In the genomic region with DNA sequence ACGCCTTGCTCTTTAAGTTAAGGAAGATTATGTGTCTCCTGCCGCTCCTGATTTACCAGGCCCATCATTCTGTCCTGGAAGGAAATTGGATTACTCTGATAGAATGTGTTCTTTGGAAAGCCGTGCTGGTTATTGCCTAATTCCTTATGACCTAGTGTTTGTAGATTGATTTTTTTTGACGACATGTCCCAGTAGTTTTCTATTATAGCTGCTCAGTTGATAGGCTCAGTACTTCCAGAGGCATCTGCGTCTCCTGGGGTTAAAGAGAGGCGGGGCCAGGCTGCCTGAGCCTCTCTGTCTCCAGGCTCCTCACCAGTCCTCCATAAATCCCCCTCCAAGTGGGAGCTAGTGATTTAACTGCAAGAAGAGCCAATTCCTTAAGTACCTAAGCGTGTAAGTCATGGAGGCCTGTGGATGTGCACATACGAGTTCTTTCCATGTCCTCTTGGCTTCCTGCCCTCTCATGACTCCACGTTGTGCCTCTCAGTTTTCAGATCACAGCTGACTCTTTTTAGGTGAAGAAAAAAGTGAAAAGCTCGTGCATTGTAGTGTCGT, we compare ENCODE assay signal across 33 mouse cellular contexts. TPM values are rescaled to one million over a fixed set of nuclear protein-coding genes. Genes with fewer than 3 reads are reported as not detected.
DNase-seq lines count a peak whose midpoint lies in the region; ATAC-seq and TF ChIP-seq lines count a peak whose summit lies in the region.
"Had no signal": no experiment of that assay in that cellular context is flagged by ENCODE, and none has a peak within 500 bp of the region (broad histone marks: within the 10 kb centered on the region; RNA-seq: fewer than 3 reads in every experiment).

No protein-coding gene starts in this region.

- no peak overlapping the region for H3K27ac ChIP-seq in lung, postnatal 0 days (ENCODE audit: low read length)
- H3K27ac ChIP-seq in limb, embryonic 14.5 days (replicated peaks; ENCODE audit: low read depth, low read length): no peak overlapping the region
- H3K27ac ChIP-seq in midbrain, embryonic 15.5 days: no peak overlapping the region
- H3K27ac ChIP-seq: forebrain, embryonic 13.5 days; hindbrain, embryonic 14.5 days; limb, embryonic 12.5 days; liver, embryonic 15.5 days; lung, embryonic 15.5 days; midbrain, embryonic 12.5 days; neural tube, embryonic 15.5 days; stomach, embryonic 15.5 days had no signal

- no peak for TF ChIP-seq EP300 in lung, postnatal 0 days (IDR thresholded peaks at IDR 0.05)

- 0 out of 2 replicates have a peak, but pooled peaks have one; percentile 8 for ATAC-seq in lung, postnatal 0 days
- ATAC-seq in limb, embryonic 14.5 days (ENCODE audit: low FRiP score, low read depth): peak; percentile 48; the same call in 1 of the 2 replicates
- no peak for ATAC-seq in midbrain, embryonic 15.5 days (replicated peaks)
- ATAC-seq: activated CD4-positive, CD25-positive, alpha-beta regulatory T cell, adult 4 months; CD4-positive, CD25-positive, alpha-beta regulatory T cell, adult 4 months; forebrain, embryonic 13.5 days had no signal

- H3K36me3 ChIP-seq in lung, postnatal 0 days (ENCODE audit: insufficient read depth, low read length): no peaks in the 10 kb centered on the region
- H3K36me3 ChIP-seq in limb, embryonic 14.5 days (ENCODE audit: control insufficient read depth, insufficient read depth, low read length): no peaks in the 10 kb centered on the region
- no peaks in the 10 kb centered on the region for H3K36me3 ChIP-seq in midbrain, embryonic 15.5 days (replicated peaks)
- H3K36me3 ChIP-seq: heart, embryonic 12.5 days; limb, embryonic 12.5 days; liver, embryonic 15.5 days; lung, embryonic 15.5 days; midbrain, embryonic 12.5 days; neural tube, embryonic 15.5 days; stomach, embryonic 15.5 days had no signal

- peak; percentile 11 for DNase-seq in heart, adult 8-10 months (ENCODE audit: low spot score)
- DNase-seq in heart, adult 9 months (ENCODE audit: low spot score in 2 of 2): no peak
- DNase-seq in lung, postnatal 0 days (ENCODE audit: low spot score): peak; percentile 60
- no peak for DNase-seq in lung, adult 2 months
- peak; percentile 83 for DNase-seq in NIH3T3 (ENCODE audit: low read depth)
- DNase-seq in limb, embryonic 14.5 days (ENCODE audit: low spot score): peak; percentile 78
- DNase-seq in urinary bladder, adult 2 months (ENCODE audit: low spot score): no peak
- DNase-seq: adrenal gland, adult 8-10 months; cerebellum, adult 8-10 months; cerebellum, postnatal 25 days; gastrocnemius, postnatal 25 days; heart, adult 11 months; heart, postnatal 4 days; kidney, adult 9 months; kidney, postnatal 10 days; layer of hippocampus, adult 9-11 months; lung, postnatal 36 days; retina, postnatal 1 day; right cerebral cortex, postnatal 14 days; thymus, postnatal 14 days had no signal

- peaks cover 11% of the 10 kb centered on the region; the same call in 1 of the 2 replicates for H3K4me1 ChIP-seq in lung, postnatal 0 days (ENCODE audit: insufficient read depth, low read depth, low read length)
- peaks cover 2% of the 10 kb centered on the region; the same call in 1 of the 2 replicates for H3K4me1 ChIP-seq in lung, adult 2 months (ENCODE audit: control insufficient read depth, insufficient read depth, low read length)
- H3K4me1 ChIP-seq in limb, embryonic 14.5 days (ENCODE audit: control insufficient read depth, insufficient read depth, low read length): peaks cover 32% of the 10 kb centered on the region
- peaks cover 12% of the 10 kb centered on the region for H3K4me1 ChIP-seq in midbrain, embryonic 15.5 days

- TF ChIP-seq CTCF in lung, postnatal 0 days (IDR thresholded peaks at IDR 0.05): no peak
- TF ChIP-seq CTCF in lung, adult 2 months (IDR thresholded peaks at IDR 0.05; ENCODE audit: insufficient read depth, low read length): no peak

- 53% methylated on average over 11 of the region's 11 CpGs for WGBS in lung, postnatal 0 days
- 61% methylated on average over 11 of the region's 11 CpGs for WGBS in lung, adult 2 months
- whole genome bisulfite sequencing in limb, embryonic 14.5 days: 33% methylated on average over 11 of the region's 11 CpGs
- WGBS in midbrain, embryonic 15.5 days: 40% methylated on average over 11 of the region's 11 CpGs

- no peak for TF ChIP-seq POLR2A in lung, adult 2 months (IDR thresholded peaks at IDR 0.05; ENCODE audit: borderline replicate concordance, extremely low read depth, low read depth, low read length)
- TF ChIP-seq POLR2A in limb, embryonic 14.5 days (IDR thresholded peaks at IDR 0.05; ENCODE audit: borderline replicate concordance, extremely low read depth, insufficient read depth, insufficient read length): no peak

- H3K4me2 ChIP-seq in lung, postnatal 0 days (replicated peaks; ENCODE audit: low read depth, low read length): no peak overlapping the region
- H3K4me2 ChIP-seq in limb, embryonic 14.5 days (replicated peaks; ENCODE audit: low read depth, low read length, severe bottlenecking): no peak overlapping the region
- no peak overlapping the region for H3K4me2 ChIP-seq in midbrain, embryonic 15.5 days
- H3K4me2 ChIP-seq: forebrain, embryonic 13.5 days; heart, embryonic 12.5 days; hindbrain, embryonic 14.5 days; limb, embryonic 12.5 days; liver, embryonic 15.5 days; lung, embryonic 15.5 days; midbrain, embryonic 12.5 days; neural tube, embryonic 15.5 days; stomach, embryonic 15.5 days had no signal

- no peak overlapping the region for H3K4me3 ChIP-seq in lung, postnatal 0 days (ENCODE audit: low read depth, low read length)
- no peak overlapping the region for H3K4me3 ChIP-seq in lung, adult 2 months (replicated peaks; ENCODE audit: extremely low read depth, low read depth, low read length)
- no peak overlapping the region for H3K4me3 ChIP-seq in limb, embryonic 14.5 days (replicated peaks; ENCODE audit: low read length)
- H3K4me3 ChIP-seq in midbrain, embryonic 15.5 days: no peak overlapping the region
- H3K4me3 ChIP-seq: forebrain, embryonic 13.5 days; heart, embryonic 12.5 days; limb, embryonic 12.5 days; liver, embryonic 15.5 days; lung, embryonic 15.5 days; midbrain, embryonic 12.5 days; neural tube, embryonic 15.5 days; stomach, embryonic 15.5 days had no signal

- H3K9me3 ChIP-seq in lung, postnatal 0 days (ENCODE audit: low read length): no peaks in the 10 kb centered on the region
- no peaks in the 10 kb centered on the region for H3K9me3 ChIP-seq in limb, embryonic 14.5 days (ENCODE audit: control insufficient read depth, low read length)
- no peaks in the 10 kb centered on the region for H3K9me3 ChIP-seq in midbrain, embryonic 15.5 days
- H3K9me3 ChIP-seq: forebrain, embryonic 13.5 days; heart, embryonic 12.5 days; limb, embryonic 12.5 days; liver, embryonic 15.5 days; lung, embryonic 15.5 days; midbrain, embryonic 12.5 days; neural tube, embryonic 15.5 days; stomach, embryonic 15.5 days had no signal

- H3K27me3 ChIP-seq in lung, postnatal 0 days (replicated peaks; ENCODE audit: insufficient read depth, low read length): no peaks in the 10 kb centered on the region
- H3K27me3 ChIP-seq in limb, embryonic 14.5 days (ENCODE audit: control insufficient read depth, insufficient read depth, low read length): no peaks in the 10 kb centered on the region
- H3K27me3 ChIP-seq in midbrain, embryonic 15.5 days (replicated peaks): peaks cover 27% of the 10 kb centered on the region
- H3K27me3 ChIP-seq: limb, embryonic 12.5 days; stomach, embryonic 15.5 days had no signal

- no peak overlapping the region for H3K9ac ChIP-seq in lung, postnatal 0 days (replicated peaks; ENCODE audit: low read depth)
- H3K9ac ChIP-seq in limb, embryonic 14.5 days (ENCODE audit: low read depth, low read length, severe bottlenecking): no peak overlapping the region
- H3K9ac ChIP-seq in midbrain, embryonic 15.5 days: no peak overlapping the region
- H3K9ac ChIP-seq: forebrain, embryonic 13.5 days; heart, embryonic 12.5 days; hindbrain, embryonic 14.5 days; limb, embryonic 12.5 days; liver, embryonic 15.5 days; lung, embryonic 15.5 days; midbrain, embryonic 12.5 days; neural tube, embryonic 15.5 days; stomach, embryonic 15.5 days had no signal

RNA-seq across cellular contexts. Expression of a gene that starts 47.9 kb away (rescaled TPM):
- total RNA-seq in heart, adult 8-10 months (2022): 10 to 100 TPM in 2 of 4 experiments, 1 to 10 TPM in 2; 7.1 to 10.0 (median 8.8) TPM
- polyA plus RNA-seq in lung, postnatal 0 days (2015; fragmentation: Nextera tagmentation; extraction: Ambion mirVana): 16.3 and 19.5 TPM in 2 replicates
- polyA plus RNA-seq in lung, adult 2 months (2012; rRNA removed): 43.9 and 50.5 TPM in 2 replicates
- polyA plus RNA-seq in limb, embryonic 14.5 days (2012; rRNA removed): 70.9 and 96.8 TPM in 2 replicates
- 37.0 and 42.1 TPM in 2 replicates for polyA plus RNA-seq in limb, embryonic 14.5 days (2014; fragmentation: Nextera tagmentation; extraction: Ambion mirVana)
- polyA plus RNA-seq in urinary bladder, adult 2 months (2012; rRNA removed): 21.2 and 21.9 TPM in 2 replicates
- 12.2 and 14.0 TPM in 2 replicates for polyA plus RNA-seq in midbrain, embryonic 15.5 days (2015; fragmentation: Nextera tagmentation; extraction: Ambion mirVana)
- total RNA-seq: megakaryocyte, adult 5-6 weeks had no signal
- polyA plus RNA-seq: activated CD4-positive, CD25-positive, alpha-beta regulatory T cell, adult 4 months; CD4-positive, CD25-positive, alpha-beta regulatory T cell, adult 4 months had no signal

Comparison
In these comparisons a context has a peak if more than half of its experiments do, and no peak if none do; other contexts are left out.
1. DNase-seq: peak in heart, adult 8-10 months (single experiment), lung, postnatal 0 days (single experiment), NIH3T3 (single experiment) and limb, embryonic 14.5 days (single experiment); none in heart, adult 9 months (0 of 2), lung, adult 2 months (single experiment) and urinary bladder, adult 2 months (single experiment).